In genomic region chr9:44582390-44582789, GRCm38 (mm10) we compare ENCODE assay signal across 14 mouse cellular contexts. TPM values are rescaled to one million over a fixed set of nuclear protein-coding genes. Genes with fewer than 3 reads are reported as not detected.
DNase-seq lines count a peak whose midpoint lies in the region; ATAC-seq and TF ChIP-seq lines count a peak whose summit lies in the region.
"Had no signal": no experiment of that assay in that cellular context is flagged by ENCODE, and none has a peak within 500 bp of the region (broad histone marks: within the 10 kb centered on the region; RNA-seq: fewer than 3 reads in every experiment).

No protein-coding gene starts in this region.

- TF ChIP-seq EP300 in stomach, postnatal 0 days (optimal IDR thresholded peaks at IDR 0.05): no peak

- H3K4me1 ChIP-seq in erythroblast, embryonic 14.5 days (ENCODE audit: control insufficient read depth): peaks cover 50% of the 10 kb centered on the region
- H3K4me1 ChIP-seq in midbrain, embryonic 10.5 days: no peaks in the 10 kb centered on the region
- H3K4me1 ChIP-seq in stomach, postnatal 0 days (replicated peaks; ENCODE audit: control insufficient read depth, insufficient read depth): peaks cover 2% of the 10 kb centered on the region; the same call in 1 of the 2 replicates
- peaks cover 10% of the 10 kb centered on the region for H3K4me1 ChIP-seq in heart, embryonic 12.5 days (replicated peaks)
- H3K4me1 ChIP-seq: hindbrain, embryonic 10.5 days; midbrain, embryonic 13.5 days had no signal

- peaks cover 4% of the 10 kb centered on the region for H3K27me3 ChIP-seq in erythroblast, embryonic 14.5 days (ENCODE audit: control insufficient read depth)
- H3K27me3 ChIP-seq in midbrain, embryonic 10.5 days (ENCODE audit: low read depth, poor library complexity, severe bottlenecking): no peaks in the 10 kb centered on the region
- no peaks in the 10 kb centered on the region for H3K27me3 ChIP-seq in stomach, postnatal 0 days (ENCODE audit: control insufficient read depth, insufficient read depth, low read length)
- H3K27me3 ChIP-seq in heart, embryonic 12.5 days (replicated peaks): no peaks in the 10 kb centered on the region
- H3K27me3 ChIP-seq: midbrain, embryonic 13.5 days had no signal

- 90% methylated on average over 16 of the region's 16 CpGs for WGBS in midbrain, embryonic 10.5 days
- 70% methylated on average over 16 of the region's 16 CpGs for WGBS in stomach, postnatal 0 days
- WGBS in heart, embryonic 12.5 days: 77% methylated on average over 16 of the region's 16 CpGs

- H3K4me3 ChIP-seq in erythroblast, embryonic 14.5 days (replicated peaks): peak overlapping the region; percentile 14
- H3K4me3 ChIP-seq in midbrain, embryonic 10.5 days: no peak overlapping the region
- H3K4me3 ChIP-seq in stomach, postnatal 0 days (ENCODE audit: low read depth, low read length): no peak overlapping the region
- H3K4me3 ChIP-seq in heart, embryonic 12.5 days: no peak overlapping the region
- H3K4me3 ChIP-seq: hindbrain, embryonic 10.5 days; midbrain, embryonic 13.5 days had no signal

- no peak for ATAC-seq in stomach, postnatal 0 days (ENCODE audit: low FRiP score, low TSS enrichment)
- no peak for ATAC-seq in heart, embryonic 12.5 days (ENCODE audit: insufficient number of reproducible peaks, low FRiP score)
- ATAC-seq: midbrain, embryonic 13.5 days had no signal

- no peak overlapping the region for H3K27ac ChIP-seq in midbrain, embryonic 10.5 days (replicated peaks)
- no peak overlapping the region for H3K27ac ChIP-seq in stomach, postnatal 0 days (replicated peaks)
- no peak overlapping the region for H3K27ac ChIP-seq in heart, embryonic 12.5 days (ENCODE audit: poor library complexity, severe bottlenecking)
- H3K27ac ChIP-seq: hindbrain, embryonic 10.5 days; midbrain, embryonic 13.5 days had no signal

- peaks cover 15% of the 10 kb centered on the region for H3K9me3 ChIP-seq in erythroblast, embryonic 14.5 days (ENCODE audit: control insufficient read depth, low read length)
- H3K9me3 ChIP-seq in midbrain, embryonic 10.5 days (replicated peaks): peaks cover 10% of the 10 kb centered on the region
- H3K9me3 ChIP-seq in stomach, postnatal 0 days (ENCODE audit: control insufficient read depth, low read length): no peaks in the 10 kb centered on the region
- peaks cover 9% of the 10 kb centered on the region; the same call in 1 of the 2 replicates for H3K9me3 ChIP-seq in heart, embryonic 12.5 days (replicated peaks)

- no peak overlapping the region for H3K9ac ChIP-seq in stomach, postnatal 0 days (ENCODE audit: low read length)
- H3K9ac ChIP-seq in heart, embryonic 12.5 days: no peak overlapping the region
- H3K9ac ChIP-seq: midbrain, embryonic 13.5 days had no signal

- no peaks in the 10 kb centered on the region for H3K36me3 ChIP-seq in erythroblast, embryonic 14.5 days (ENCODE audit: control insufficient read depth)
- no peaks in the 10 kb centered on the region for H3K36me3 ChIP-seq in midbrain, embryonic 10.5 days
- no peaks in the 10 kb centered on the region for H3K36me3 ChIP-seq in stomach, postnatal 0 days (ENCODE audit: control insufficient read depth, insufficient read depth, low read length)
- no peaks in the 10 kb centered on the region for H3K36me3 ChIP-seq in heart, embryonic 12.5 days
- H3K36me3 ChIP-seq: hindbrain, embryonic 10.5 days; midbrain, embryonic 13.5 days had no signal

- DNase-seq in adrenal gland, postnatal 14 days: peak; percentile 11
- no peak for DNase-seq in adrenal gland, adult 8-10 months
- DNase-seq in lung, postnatal 36 days: peak; percentile 82
- peak; percentile 90 to 93 for DNase-seq in spleen, postnatal 36 days (ENCODE audit: low spot score in 2 of 2)
- DNase-seq in midbrain, embryonic 10.5 days (ENCODE audit: low spot score): no peak
- no peak for DNase-seq in stomach, postnatal 0 days (ENCODE audit: low spot score)
- DNase-seq: cerebellum, adult 9-10 months; gastrocnemius, postnatal 25 days; kidney, postnatal 10 days had no signal

- TF ChIP-seq CTCF in stomach, postnatal 0 days (IDR thresholded peaks at IDR 0.05; ENCODE audit: low read depth): no peak

- no peak overlapping the region for H3K4me2 ChIP-seq in stomach, postnatal 0 days (replicated peaks; ENCODE audit: low read depth)
- no peak overlapping the region for H3K4me2 ChIP-seq in heart, embryonic 12.5 days
- H3K4me2 ChIP-seq: midbrain, embryonic 13.5 days had no signal

RNA-seq across cellular contexts. Expression of gene Cxcr5, which starts 20.7 kb away (rescaled TPM):
- total RNA-seq in adrenal gland, postnatal 14 days (2021): 0.56 and 4.4 TPM in 2 replicates
- under 1 TPM; 0.13 to 0.32 (median 0.18) TPM for total RNA-seq in adrenal gland, adult 8-10 months (2022)
- not detected in 2 replicates for polyA plus RNA-seq in erythroblast, embryonic 14.5 days (2012)
- not detected in 2 replicates for polyA plus RNA-seq in midbrain, embryonic 10.5 days (2016; fragmentation: Nextera tagmentation; extraction: Ambion mirVana)
- 0.13 and 0.21 TPM in 2 replicates for polyA plus RNA-seq in stomach, postnatal 0 days (2015; fragmentation: Nextera tagmentation; extraction: Ambion mirVana)
- polyA plus RNA-seq in heart, embryonic 12.5 days (2016; fragmentation: Nextera tagmentation; extraction: Ambion mirVana): not detected in 2 replicates
- total RNA-seq: gastrocnemius, postnatal 25 days; left cerebral cortex, postnatal 25 days had no signal
- polyA plus RNA-seq: hindbrain, embryonic 10.5 days; midbrain, embryonic 13.5 days had no signal

RNA-seq across cellular contexts. Expression of gene Ddx6, which starts 22.3 kb away (rescaled TPM):
- 122 TPM in 2 replicates for total RNA-seq in adrenal gland, postnatal 14 days (2021)
- total RNA-seq in adrenal gland, adult 8-10 months (2022): 100 to 1,000 TPM; 142 to 160 (median 152) TPM
- polyA plus RNA-seq in erythroblast, embryonic 14.5 days (2012): 1.2 and 1.7 TPM in 2 replicates
- 19.5 and 19.7 TPM in 2 replicates for polyA plus RNA-seq in midbrain, embryonic 10.5 days (2016; fragmentation: Nextera tagmentation; extraction: Ambion mirVana)
- 7.9 and 10.4 TPM in 2 replicates for polyA plus RNA-seq in stomach, postnatal 0 days (2015; fragmentation: Nextera tagmentation; extraction: Ambion mirVana)
- polyA plus RNA-seq in heart, embryonic 12.5 days (2016; fragmentation: Nextera tagmentation; extraction: Ambion mirVana): 12.4 and 13.5 TPM in 2 replicates

Comparison
In these comparisons a context has a peak if more than half of its experiments do, and no peak if none do; other contexts are left out.
1. DNase-seq: peak in adrenal gland, postnatal 14 days (single experiment), lung, postnatal 36 days (single experiment) and spleen, postnatal 36 days (2 of 2); none in adrenal gland, adult 8-10 months (single experiment), midbrain, embryonic 10.5 days (single experiment) and stomach, postnatal 0 days (single experiment).